Mouse (Mus musculus): ENCODE data around the gene Rab3d.
A peak's percentile ranks its signal among the peaks of the same experiment; 100 is the strongest.
"Not testable (repeated sequence)": the region's sequence is repeated elsewhere in the genome, so short reads cannot be mapped to it uniquely, and the experiment has no call there.

DNA sequence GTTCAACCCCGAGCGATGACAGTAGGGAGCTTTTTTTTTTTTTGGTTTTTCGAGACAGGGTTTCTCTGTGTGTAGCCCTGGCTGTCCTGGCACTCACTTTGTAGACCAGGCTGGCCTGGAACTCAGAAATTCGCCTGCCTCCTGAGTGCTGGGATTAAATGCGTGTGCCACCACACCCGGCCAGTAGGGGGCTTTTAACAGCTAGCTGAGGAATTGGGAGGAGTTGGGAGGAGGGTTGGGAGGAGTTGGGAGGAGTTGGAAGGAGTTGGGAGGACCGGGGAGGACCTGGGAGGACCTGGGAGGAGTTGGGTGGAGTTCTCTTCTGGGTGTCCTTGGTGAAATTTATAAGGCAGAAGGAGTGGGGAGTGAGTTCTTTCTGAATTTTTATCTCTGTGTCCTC lies 48.7 kb downstream of the Rab3d start:
- TF ChIP-seq CTCF (IDR thresholded peaks at IDR 0.05; ENCODE audit: borderline replicate concordance, control insufficient read depth, extremely low read depth, insufficient read depth, low read length, poor library complexity): peak; percentile 39; the same call in 1 of the 2 replicates
- not testable (repeated sequence) for TF ChIP-seq POLR2A (IDR thresholded peaks at IDR 0.05; ENCODE audit: control insufficient read depth, extremely low read depth, insufficient read depth, low read length, poor library complexity)
